ENCODE assay signal across 8 mouse cellular contexts in genomic region chr11:77793238-77793930, GRCm38 (mm10). TPM values are rescaled to one million over a fixed set of nuclear protein-coding genes. Genes with fewer than 3 reads are reported as not detected.
A peak's percentile ranks its signal among the peaks of the same experiment; 100 is the strongest.
DNase-seq lines count a peak whose midpoint lies in the region; ATAC-seq and TF ChIP-seq lines count a peak whose summit lies in the region.

No protein-coding gene starts in this region.

- peak; percentile 100 for TF ChIP-seq RAD21 in MEL (IDR thresholded peaks at IDR 0.05; ENCODE audit: low read depth, low read length)

- no peaks in the 10 kb centered on the region for H3K9me3 ChIP-seq in MEL (replicated peaks; ENCODE audit: insufficient read depth, low read length)
- H3K9me3 ChIP-seq in hindbrain, embryonic 10.5 days = no peaks in the 10 kb centered on the region
- H3K9me3 ChIP-seq in lung, postnatal 0 days (ENCODE audit: low read length) = no peaks in the 10 kb centered on the region

- no peaks in the 10 kb centered on the region for H3K79me2 ChIP-seq in MEL (ENCODE audit: control insufficient read depth, insufficient read depth, low read length, poor library complexity)

- ATAC-seq in lung, postnatal 0 days = peak; percentile 85

- 4% methylated on average over 19 of the region's 19 CpGs for WGBS in cerebellum, adult 2 months
- 6% methylated on average over 19 of the region's 19 CpGs for WGBS in hindbrain, embryonic 10.5 days
- 4% methylated on average over 19 of the region's 19 CpGs for WGBS in lung, postnatal 0 days

- TF ChIP-seq POLR2A in MEL (IDR thresholded peaks at IDR 0.05; ENCODE audit: control insufficient read depth in 1 of 2, insufficient read depth in 1 of 2, low read depth in 1 of 2, low read length in 2 of 2, poor library complexity in 1 of 2) = peak; percentile 80 to 99
- TF ChIP-seq POLR2A in cerebellum, adult 2 months (IDR thresholded peaks at IDR 0.05; ENCODE audit: borderline replicate concordance, insufficient read depth, low read length) = peak; percentile 52; the same call in 1 of the 2 replicates

- peaks cover 12 to 28% of the 10 kb centered on the region in 2 experiments for H3K4me1 ChIP-seq in MEL (ENCODE audit: control insufficient read depth in 1 of 2, insufficient read depth in 2 of 2, low read length in 2 of 2)
- H3K4me1 ChIP-seq in cerebellum, adult 2 months (ENCODE audit: control insufficient read depth, insufficient read depth, low read length) = peaks cover 19% of the 10 kb centered on the region
- peaks cover 40% of the 10 kb centered on the region for H3K4me1 ChIP-seq in hindbrain, embryonic 10.5 days (replicated peaks)
- peaks cover 19% of the 10 kb centered on the region for H3K4me1 ChIP-seq in lung, postnatal 0 days (ENCODE audit: insufficient read depth, low read depth, low read length)

- peaks cover 0 to 24% of the 10 kb centered on the region in 2 experiments; a peak in 2 of 4 replicates for H3K36me3 ChIP-seq in MEL (ENCODE audit: control insufficient read depth in 1 of 2, insufficient read depth in 2 of 2, low read length in 2 of 2)
- no peaks in the 10 kb centered on the region for H3K36me3 ChIP-seq in hindbrain, embryonic 10.5 days
- no peaks in the 10 kb centered on the region for H3K36me3 ChIP-seq in lung, postnatal 0 days (ENCODE audit: insufficient read depth, low read length)

- no peak; a peak in 2 of 4 replicates for TF ChIP-seq EP300 in MEL (IDR thresholded peaks at IDR 0.05; ENCODE audit: low read depth in 1 of 2, low read length in 2 of 2)
- 0 out of 2 replicates have a peak, but pooled peaks have one; percentile 22 for TF ChIP-seq EP300 in lung, postnatal 0 days (IDR thresholded peaks at IDR 0.05)

- peak; percentile 93 to 100 (median 98); a peak in 5 of 6 replicates for TF ChIP-seq CTCF in MEL (IDR thresholded peaks at IDR 0.05 in 2 of 3, conservative IDR thresholded peaks at IDR 0.05 in 1 of 3; ENCODE audit: control insufficient read depth in 1 of 3, insufficient read depth in 1 of 3, low read depth in 2 of 3, low read length in 3 of 3, poor library complexity in 1 of 3, severe bottlenecking in 1 of 3)
- TF ChIP-seq CTCF in cerebellum, adult 2 months (IDR thresholded peaks at IDR 0.05; ENCODE audit: borderline replicate concordance, insufficient read depth, low read depth, low read length) = peak; percentile 97
- peak; percentile 99 for TF ChIP-seq CTCF in lung, postnatal 0 days (IDR thresholded peaks at IDR 0.05)

- peak; percentile 99 for DNase-seq in MEL (ENCODE audit: low read depth, low spot score)
- DNase-seq in cerebellum, adult 2 months = peak; percentile 94 to 97
- peak; percentile 97 for DNase-seq in forelimb bud, embryonic 11.5 days (ENCODE audit: low read depth, low spot score)
- peak; percentile 97 for DNase-seq in hindbrain, embryonic 10.5 days (ENCODE audit: low spot score)
- peak; percentile 95 for DNase-seq in layer of hippocampus, adult 9-11 months
- DNase-seq in lung, postnatal 0 days (ENCODE audit: low spot score) = peak; percentile 97
- DNase-seq in ovary, postnatal 14 days (ENCODE audit: low spot score) = peak; percentile 97
- peak; percentile 98 for DNase-seq in thymus, postnatal 14 days

- H3K9ac ChIP-seq in MEL (ENCODE audit: control insufficient read depth, low read depth, low read length, poor library complexity, severe bottlenecking) = peak overlapping the region; percentile 50
- H3K9ac ChIP-seq in lung, postnatal 0 days (replicated peaks; ENCODE audit: low read depth) = peak overlapping the region; percentile 33

- H3K4me2 ChIP-seq in lung, postnatal 0 days (replicated peaks; ENCODE audit: low read depth, low read length) = peak overlapping the region; percentile 55

- H3K27ac ChIP-seq in MEL (ENCODE audit: control insufficient read depth, low read depth, low read length) = peak overlapping the region; percentile 45
- H3K27ac ChIP-seq in cerebellum, adult 2 months (ENCODE audit: insufficient read depth, low read length) = no peak overlapping the region
- H3K27ac ChIP-seq in hindbrain, embryonic 10.5 days = peak overlapping the region; percentile 83
- H3K27ac ChIP-seq in lung, postnatal 0 days (ENCODE audit: low read length) = peak overlapping the region; percentile 74

- peak overlapping the region; percentile 50 to 69 for H3K4me3 ChIP-seq in MEL (ENCODE audit: control insufficient read depth in 1 of 2, insufficient read depth in 1 of 2, low read depth in 2 of 2, low read length in 2 of 2)
- H3K4me3 ChIP-seq in cerebellum, adult 2 months (replicated peaks; ENCODE audit: insufficient read depth, low read depth, low read length) = peak overlapping the region; percentile 18
- H3K4me3 ChIP-seq in hindbrain, embryonic 10.5 days = peak overlapping the region; percentile 56
- peak overlapping the region; percentile 38 for H3K4me3 ChIP-seq in lung, postnatal 0 days (ENCODE audit: low read depth, low read length)

- H3K27me3 ChIP-seq in MEL (ENCODE audit: control insufficient read depth in 1 of 2, insufficient read depth in 2 of 2, low read length in 2 of 2) = no peaks in the 10 kb centered on the region
- H3K27me3 ChIP-seq in cerebellum, adult 2 months (ENCODE audit: control insufficient read depth, insufficient read depth, low read length) = no peaks in the 10 kb centered on the region
- H3K27me3 ChIP-seq in hindbrain, embryonic 10.5 days (ENCODE audit: insufficient read depth, poor library complexity, severe bottlenecking) = no peaks in the 10 kb centered on the region
- no peaks in the 10 kb centered on the region for H3K27me3 ChIP-seq in lung, postnatal 0 days (replicated peaks; ENCODE audit: insufficient read depth, low read length)

TF ChIP-seq in MEL, 35 proteins besides CTCF, POLR2A, EP300 and RAD21:
- peak; percentile 93 for TF ChIP-seq SIN3A (IDR thresholded peaks at IDR 0.05; ENCODE audit: low read length)
- peak; percentile 88 for TF ChIP-seq TBP (IDR thresholded peaks at IDR 0.05; ENCODE audit: low read depth, low read length)
- peak; percentile 67; the same call in 1 of the 2 replicates for TF ChIP-seq MAX (IDR thresholded peaks at IDR 0.05; ENCODE audit: low read length)
- no peak for TF ChIP-seq TAL1 (IDR thresholded peaks at IDR 0.05; ENCODE audit: low read length)
- peak; percentile 96 for TF ChIP-seq POLR2AphosphoS2 (IDR thresholded peaks at IDR 0.05; ENCODE audit: low read length)
- TF ChIP-seq TCF12 (IDR thresholded peaks at IDR 0.05; ENCODE audit: low read depth, low read length) = peak; percentile 59; the same call in 1 of the 2 replicates
- 0 out of 2 replicates have a peak, but pooled peaks have one; percentile 70 for TF ChIP-seq CHD1 (IDR thresholded peaks at IDR 0.05; ENCODE audit: low read depth, low read length)
- TF ChIP-seq SMC3 (IDR thresholded peaks at IDR 0.05; ENCODE audit: low read depth, low read length) = peak; percentile 95
- TF ChIP-seq MAZ (IDR thresholded peaks at IDR 0.05; ENCODE audit: low read depth, low read length) = peak; percentile 47; the same call in 1 of the 2 replicates
- TF ChIP-seq NELFE (IDR thresholded peaks at IDR 0.05; ENCODE audit: low read depth, low read length) = peak; percentile 98
- peak; percentile 97 for TF ChIP-seq NRF1 (IDR thresholded peaks at IDR 0.05; ENCODE audit: insufficient read depth, low read depth, low read length, poor library complexity, severe bottlenecking)
- peak; percentile 66 for TF ChIP-seq MXI1 (IDR thresholded peaks at IDR 0.05; ENCODE audit: low read depth, low read length)
- peak; percentile 78; the same call in 1 of the 2 replicates for TF ChIP-seq MYC (IDR thresholded peaks at IDR 0.05; ENCODE audit: low read depth, low read length)
- TF ChIP-seq UBTF (IDR thresholded peaks at IDR 0.05; ENCODE audit: borderline replicate concordance, insufficient read depth, low read depth, low read length) = no peak
- peak; percentile 99 for TF ChIP-seq ELF1 (IDR thresholded peaks at IDR 0.05; ENCODE audit: low read depth, low read length)
- peak; percentile 84 for TF ChIP-seq HCFC1 (IDR thresholded peaks at IDR 0.05; ENCODE audit: low read depth, low read length)
- TF ChIP-seq JUND (IDR thresholded peaks at IDR 0.05; ENCODE audit: low read depth, low read length) = no peak
- TF ChIP-seq ZC3H11A (IDR thresholded peaks at IDR 0.05; ENCODE audit: low read depth, low read length) = peak; percentile 97
- TF ChIP-seq POLR2AphosphoS5 (IDR thresholded peaks at IDR 0.05; ENCODE audit: borderline replicate concordance, low read depth, low read length) = no peak
- no peak for TF ChIP-seq E2F4 (IDR thresholded peaks at IDR 0.05; ENCODE audit: borderline replicate concordance, low read depth, low read length)
- TF ChIP-seq GATA1 (IDR thresholded peaks at IDR 0.05; ENCODE audit: low read depth, low read length) = peak; percentile 38; the same call in 1 of the 2 replicates
- peak; percentile 55; the same call in 1 of the 2 replicates for TF ChIP-seq USF1 (IDR thresholded peaks at IDR 0.05; ENCODE audit: low read depth, low read length)
- peak; percentile 73 for TF ChIP-seq ZMIZ1 (IDR thresholded peaks at IDR 0.05; ENCODE audit: low read depth, low read length)
- 0 out of 2 replicates have a peak, but pooled peaks have one; percentile 15 for TF ChIP-seq MEF2A (IDR thresholded peaks at IDR 0.05; ENCODE audit: extremely low read depth, insufficient replicate concordance, low read depth, low read length, poor library complexity, severe bottlenecking)
- no peak for TF ChIP-seq MAFK (IDR thresholded peaks at IDR 0.05; ENCODE audit: borderline replicate concordance, low read depth, low read length)

RNA-seq across cellular contexts. Expression of gene Gm10277, which starts 5.8 kb away (rescaled TPM):
- 0.16 and 0.35 TPM in 2 replicates for total RNA-seq in MEL (2012; rRNA removed)
- polyA plus RNA-seq in MEL (2012; ENCODE audit: insufficient read depth in 1 of 2, insufficient read length in 2 of 2, low read depth in 1 of 2, low replicate concordance in 2 of 2, missing spikeins in 1 of 2) = under 1 TPM in 1 of 2 experiments, not detected in 1; 0.19 TPM
- polyA plus RNA-seq in cerebellum, adult 2 months (2012; rRNA removed) = not detected in 2 replicates
- polyA plus RNA-seq in hindbrain, embryonic 10.5 days (2016; fragmentation: Nextera tagmentation; extraction: Ambion mirVana) = 1.5 and 2.0 TPM in 2 replicates
- polyA plus RNA-seq in lung, postnatal 0 days (2015; fragmentation: Nextera tagmentation; extraction: Ambion mirVana) = 0.90 and 1.2 TPM in 2 replicates

RNA-seq across cellular contexts. Expression of gene Myo18a, which starts 30.3 kb away (rescaled TPM):
- 10.8 and 13.1 TPM in 2 replicates for total RNA-seq in MEL (2012; rRNA removed)
- polyA plus RNA-seq in MEL (2012; ENCODE audit: insufficient read depth in 1 of 2, insufficient read length in 2 of 2, low read depth in 1 of 2, low replicate concordance in 2 of 2, missing spikeins in 1 of 2) = 10 to 100 TPM in 1 of 2 experiments, not detected in 1; 18.0 TPM
- 56.5 and 62.1 TPM in 2 replicates for polyA plus RNA-seq in cerebellum, adult 2 months (2012; rRNA removed)
- polyA plus RNA-seq in hindbrain, embryonic 10.5 days (2016; fragmentation: Nextera tagmentation; extraction: Ambion mirVana) = 29.7 and 32.9 TPM in 2 replicates
- polyA plus RNA-seq in lung, postnatal 0 days (2015; fragmentation: Nextera tagmentation; extraction: Ambion mirVana) = 21.6 and 33.3 TPM in 2 replicates
